Mouse (Mus musculus) frontal cortex, postnatal 36 days (tissue): Measurements from ENCODE around the gene Hoxb9.

ENCODE experiments used
- DNase-seq, 2 experiments: peaks; one replicate each; pipeline ENCODE4 v3.0.0; 2022; ENCODE audit warnings: low spot score in 2 of 2

The Hoxb9 gene

GRCm38 (mm10) chr11:96313806-96314428, 42.7 kb downstream of the Hoxb9 start:
- no peak for DNase-seq

- DNase-seq: no peak
These were observed 43.5 kb downstream of the Hoxb9 start for GRCm38 (mm10) chr11:96314671-96315343.

- DNase-seq: no peak
These were observed 44.1 kb downstream of the Hoxb9 start for GRCm38 (mm10) chr11:96315344-96315681.

GRCm38 (mm10) chr11:96316696-96317607, 45.7 kb downstream of the Hoxb9 start:
- no peak for DNase-seq

GRCm38 (mm10) chr11:96317608-96318367, 46.5 kb downstream of the Hoxb9 start, which contains the start of gene Hoxb4:
Gene Hoxb4 (plus strand): TSS chr11:96318267.
- DNase-seq: no peak

GRCm38 (mm10) chr11:96318368-96319070, 47.3 kb downstream of the Hoxb9 start:
- no peak for DNase-seq

- DNase-seq: no peak
These were observed 48.0 kb downstream of the Hoxb9 start for GRCm38 (mm10) chr11:96319071-96319902.

GRCm38 (mm10) chr11:96319910-96320309, 48.7 kb downstream of the Hoxb9 start:
- no peak for DNase-seq

GRCm38 (mm10) chr11:96320688-96321087, 49.4 kb downstream of the Hoxb9 start:
- no peak for DNase-seq

- no peak for DNase-seq
These were observed 50.6 kb downstream of the Hoxb9 start for GRCm38 (mm10) chr11:96321846-96322245.

GRCm38 (mm10) chr11:96322738-96323137, 51.5 kb downstream of the Hoxb9 start:
- DNase-seq: no peak

GRCm38 (mm10) chr11:96323154-96323553, 51.9 kb downstream of the Hoxb9 start, which contains the start of gene Hoxb3:
Gene Hoxb3 (plus strand): TSS chr11:96323326.
- no peak for DNase-seq

GRCm38 (mm10) chr11:96324125-96324524, 52.9 kb downstream of the Hoxb9 start:
- DNase-seq: no peak

- DNase-seq: no peak
These were observed 53.7 kb downstream of the Hoxb9 start for GRCm38 (mm10) chr11:96324965-96325364.

- no peak for DNase-seq
These were observed 54.5 kb downstream of the Hoxb9 start for GRCm38 (mm10) chr11:96325747-96326212.
